In the genomic region with DNA sequence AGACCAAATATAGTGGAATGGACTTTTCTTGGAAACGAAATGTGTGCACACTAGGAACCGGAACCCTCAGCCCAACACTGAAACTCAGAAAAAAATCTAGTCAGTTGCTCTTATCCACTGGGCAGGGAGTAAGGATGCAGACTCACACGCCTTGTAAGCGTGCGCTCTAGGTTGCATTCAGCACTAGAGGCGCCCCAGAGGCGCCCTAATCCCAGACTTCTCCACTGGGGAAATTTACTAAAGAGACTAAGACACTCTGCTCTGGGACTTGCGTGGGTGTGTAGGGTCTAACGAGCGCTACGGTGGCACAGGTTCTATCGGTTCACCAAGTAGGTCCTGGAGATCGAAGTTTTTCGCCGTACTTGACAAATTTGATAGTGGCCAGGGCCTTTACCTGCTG, we compare ENCODE assay signal across 8 mouse cellular contexts. TPM values are rescaled to one million over a fixed set of nuclear protein-coding genes. Genes with fewer than 3 reads are reported as not detected.
DNase-seq lines count a peak whose midpoint lies in the region; ATAC-seq lines count a peak whose summit lies in the region.

No protein-coding gene starts in this region.

- peak overlapping the region; percentile 37 to 83 for H3K27ac ChIP-seq in heart, embryonic 14.5 days (replicated peaks in 1 of 2; ENCODE audit: control insufficient read depth in 1 of 2, insufficient read depth in 1 of 2, low read depth in 2 of 2, low read length in 2 of 2)
- no peak overlapping the region for H3K27ac ChIP-seq in forebrain, embryonic 10.5 days
- H3K27ac ChIP-seq in limb, embryonic 10.5 days = no peak overlapping the region

- ATAC-seq in heart, embryonic 14.5 days (ENCODE audit: insufficient number of reproducible peaks, insufficient read depth, low FRiP score, low read depth) = no peak
- no peak for ATAC-seq in erythroblast, adult 5-6 weeks (replicated peaks; ENCODE audit: low FRiP score, poor library complexity, severe bottlenecking)

- no peaks in the 10 kb centered on the region for H3K9me3 ChIP-seq in heart, embryonic 14.5 days (ENCODE audit: control insufficient read depth, low read length)
- no peaks in the 10 kb centered on the region for H3K9me3 ChIP-seq in forebrain, embryonic 10.5 days
- no peaks in the 10 kb centered on the region for H3K9me3 ChIP-seq in limb, embryonic 10.5 days (replicated peaks)

- peak overlapping the region; percentile 58 to 98 for H3K4me3 ChIP-seq in heart, embryonic 14.5 days (ENCODE audit: control insufficient read depth in 1 of 2, insufficient read depth in 1 of 2, low read depth in 1 of 2, low read length in 2 of 2)
- H3K4me3 ChIP-seq in forebrain, embryonic 10.5 days = peak overlapping the region; percentile 80
- H3K4me3 ChIP-seq in limb, embryonic 10.5 days = peak overlapping the region; percentile 86

- peaks cover 47 to 66% of the 10 kb centered on the region in 2 experiments for H3K4me1 ChIP-seq in heart, embryonic 14.5 days (ENCODE audit: control insufficient read depth in 2 of 2, insufficient read depth in 2 of 2, low read length in 2 of 2)
- H3K4me1 ChIP-seq in forebrain, embryonic 10.5 days = peaks cover 45% of the 10 kb centered on the region
- peaks cover 40% of the 10 kb centered on the region for H3K4me1 ChIP-seq in limb, embryonic 10.5 days

- H3K27me3 ChIP-seq in heart, embryonic 14.5 days (ENCODE audit: control insufficient read depth, insufficient read depth, low read length) = no peaks in the 10 kb centered on the region
- peaks cover 60% of the 10 kb centered on the region for H3K27me3 ChIP-seq in forebrain, embryonic 10.5 days (ENCODE audit: poor library complexity, severe bottlenecking)
- peaks cover 68% of the 10 kb centered on the region for H3K27me3 ChIP-seq in limb, embryonic 10.5 days (ENCODE audit: low read depth, poor library complexity, severe bottlenecking)

- no peak for DNase-seq in heart, adult 11 months
- peak; percentile 32 for DNase-seq in forebrain, embryonic 10.5 days (ENCODE audit: extremely low spot score, low spot score)
- DNase-seq in limb, embryonic 10.5 days (ENCODE audit: low spot score) = no peak
- DNase-seq in neural tube, embryonic 10.5 days (ENCODE audit: extremely low spot score, low spot score) = peak; percentile 49
- no peak for DNase-seq in adrenal gland, postnatal 10 days
- no peak for DNase-seq in gastrocnemius, postnatal 4 days (ENCODE audit: low spot score in 2 of 2)

- H3K36me3 ChIP-seq in heart, embryonic 14.5 days (ENCODE audit: control insufficient read depth, insufficient read depth, low read length) = peaks cover 15% of the 10 kb centered on the region
- H3K36me3 ChIP-seq in forebrain, embryonic 10.5 days (replicated peaks) = peaks cover 5% of the 10 kb centered on the region; the same call in 1 of the 2 replicates
- H3K36me3 ChIP-seq in limb, embryonic 10.5 days = peaks cover 4% of the 10 kb centered on the region; the same call in 1 of the 2 replicates

- 5% methylated on average over 15 of the region's 15 CpGs for WGBS in heart, embryonic 14.5 days
- 3% methylated on average over 15 of the region's 15 CpGs for WGBS in forebrain, embryonic 10.5 days
- WGBS in limb, embryonic 10.5 days = 6% methylated on average over 15 of the region's 15 CpGs

- H3K9ac ChIP-seq in heart, embryonic 14.5 days (ENCODE audit: low read length) = peak overlapping the region; percentile 100

- peak overlapping the region; percentile 81 for H3K4me2 ChIP-seq in heart, embryonic 14.5 days (ENCODE audit: low read length)

RNA-seq across cellular contexts. Expression of a gene that starts 0.6 kb away (rescaled TPM):
- 49.7 and 58.5 TPM in 2 replicates for polyA plus RNA-seq in heart, embryonic 14.5 days (2014; fragmentation: Nextera tagmentation; extraction: Ambion mirVana)
- 11.1 TPM in 2 replicates for polyA plus RNA-seq in forebrain, embryonic 10.5 days (2016; fragmentation: Nextera tagmentation; extraction: Ambion mirVana)
- polyA plus RNA-seq in limb, embryonic 10.5 days (2016; fragmentation: Nextera tagmentation; extraction: Ambion mirVana) = 9.5 and 10.3 TPM in 2 replicates
- total RNA-seq in erythroblast, adult 5-6 weeks (2015; ENCODE audit: low replicate concordance) = not detected in 2 replicates
- not detected in 2 replicates for total RNA-seq in erythroblast, adult 5-6 weeks (2017; ENCODE audit: low replicate concordance)
- 10 to 100 TPM; 23.0 to 32.7 TPM for total RNA-seq in adrenal gland, postnatal 10 days (2021)
- 10 to 100 TPM; 51.0 to 54.5 TPM for total RNA-seq in gastrocnemius, postnatal 4 days (2021)

RNA-seq across cellular contexts. Expression of a gene that starts 19.4 kb away (rescaled TPM):
- 24.9 and 26.1 TPM in 2 replicates for polyA plus RNA-seq in heart, embryonic 14.5 days (2014; fragmentation: Nextera tagmentation; extraction: Ambion mirVana)
- 50.5 and 53.1 TPM in 2 replicates for polyA plus RNA-seq in forebrain, embryonic 10.5 days (2016; fragmentation: Nextera tagmentation; extraction: Ambion mirVana)
- polyA plus RNA-seq in limb, embryonic 10.5 days (2016; fragmentation: Nextera tagmentation; extraction: Ambion mirVana) = 42.0 and 45.2 TPM in 2 replicates
- 7.9 and 8.1 TPM in 2 replicates for total RNA-seq in erythroblast, adult 5-6 weeks (2015; ENCODE audit: low replicate concordance)
- 6.1 and 8.0 TPM in 2 replicates for total RNA-seq in erythroblast, adult 5-6 weeks (2017; ENCODE audit: low replicate concordance)
- 10 to 100 TPM; 18.5 to 20.5 TPM for total RNA-seq in adrenal gland, postnatal 10 days (2021)
- total RNA-seq in gastrocnemius, postnatal 4 days (2021) = 10 to 100 TPM; 17.9 to 22.2 TPM

RNA-seq across cellular contexts. Expression of a gene that starts 19.7 kb away (rescaled TPM):
- 5.2 and 5.3 TPM in 2 replicates for polyA plus RNA-seq in heart, embryonic 14.5 days (2014; fragmentation: Nextera tagmentation; extraction: Ambion mirVana)
- polyA plus RNA-seq in forebrain, embryonic 10.5 days (2016; fragmentation: Nextera tagmentation; extraction: Ambion mirVana) = 10.6 and 10.7 TPM in 2 replicates
- polyA plus RNA-seq in limb, embryonic 10.5 days (2016; fragmentation: Nextera tagmentation; extraction: Ambion mirVana) = 10.3 and 11.5 TPM in 2 replicates
- 2.5 and 3.3 TPM in 2 replicates for total RNA-seq in erythroblast, adult 5-6 weeks (2015; ENCODE audit: low replicate concordance)
- total RNA-seq in erythroblast, adult 5-6 weeks (2017; ENCODE audit: low replicate concordance) = 0.14 and 0.17 TPM in 2 replicates
- 10 to 100 TPM; 10.5 to 11.3 TPM for total RNA-seq in adrenal gland, postnatal 10 days (2021)
- total RNA-seq in gastrocnemius, postnatal 4 days (2021) = 10 to 100 TPM; 11.8 to 12.6 TPM

RNA-seq across cellular contexts. Expression of a gene that starts 41.1 kb away (rescaled TPM):
- polyA plus RNA-seq in heart, embryonic 14.5 days (2014; fragmentation: Nextera tagmentation; extraction: Ambion mirVana) = 0.40 TPM in 1 of 2 replicates, not detected in the other
- polyA plus RNA-seq in forebrain, embryonic 10.5 days (2016; fragmentation: Nextera tagmentation; extraction: Ambion mirVana) = not detected in 2 replicates
- not detected in 2 replicates for polyA plus RNA-seq in limb, embryonic 10.5 days (2016; fragmentation: Nextera tagmentation; extraction: Ambion mirVana)
- total RNA-seq in erythroblast, adult 5-6 weeks (2015; ENCODE audit: low replicate concordance) = not detected in 2 replicates
- total RNA-seq in erythroblast, adult 5-6 weeks (2017; ENCODE audit: low replicate concordance) = not detected in 2 replicates
- not detected for total RNA-seq in adrenal gland, postnatal 10 days (2021)
- total RNA-seq in gastrocnemius, postnatal 4 days (2021) = not detected

RNA-seq across cellular contexts. Expression of a gene that starts 45.1 kb away (rescaled TPM):
- 0.71 and 1.00 TPM in 2 replicates for polyA plus RNA-seq in heart, embryonic 14.5 days (2014; fragmentation: Nextera tagmentation; extraction: Ambion mirVana)
- 0.14 and 0.25 TPM in 2 replicates for polyA plus RNA-seq in forebrain, embryonic 10.5 days (2016; fragmentation: Nextera tagmentation; extraction: Ambion mirVana)
- polyA plus RNA-seq in limb, embryonic 10.5 days (2016; fragmentation: Nextera tagmentation; extraction: Ambion mirVana) = 0.04 TPM in 1 of 2 replicates, not detected in the other
- not detected in 2 replicates for total RNA-seq in erythroblast, adult 5-6 weeks (2015; ENCODE audit: low replicate concordance)
- total RNA-seq in erythroblast, adult 5-6 weeks (2017; ENCODE audit: low replicate concordance) = not detected in 2 replicates
- total RNA-seq in adrenal gland, postnatal 10 days (2021) = 1 to 10 TPM in 1 of 2 experiments, under 1 TPM in 1; 0.60 to 1.5 TPM
- 1 to 10 TPM; 1.3 to 1.5 TPM for total RNA-seq in gastrocnemius, postnatal 4 days (2021)

Comparison
In these comparisons a context has a peak if more than half of its experiments do, and no peak if none do; other contexts are left out.
1. H3K27ac ChIP-seq: peak in heart, embryonic 14.5 days (2 of 2); none in forebrain, embryonic 10.5 days (single experiment) and limb, embryonic 10.5 days (single experiment).
2. DNase-seq: peak in forebrain, embryonic 10.5 days (single experiment) and neural tube, embryonic 10.5 days (single experiment); none in heart, adult 11 months (single experiment), limb, embryonic 10.5 days (single experiment), adrenal gland, postnatal 10 days (single experiment) and gastrocnemius, postnatal 4 days (0 of 2).
3. RNA of a gene that starts 0.6 kb away (total RNA-seq): 51.0 to 54.5 TPM in gastrocnemius, postnatal 4 days and 23.0 to 32.7 TPM in adrenal gland, postnatal 10 days; not detected in erythroblast, adult 5-6 weeks; every median in the first group is over 10 times any median in the second.
4. Peak in every context shown above with its lines, with median percentiles within 50 percentile points of each other: H3K4me3 ChIP-seq.